9 mouse cellular contexts compared by ENCODE assay signal in the genomic region with DNA sequence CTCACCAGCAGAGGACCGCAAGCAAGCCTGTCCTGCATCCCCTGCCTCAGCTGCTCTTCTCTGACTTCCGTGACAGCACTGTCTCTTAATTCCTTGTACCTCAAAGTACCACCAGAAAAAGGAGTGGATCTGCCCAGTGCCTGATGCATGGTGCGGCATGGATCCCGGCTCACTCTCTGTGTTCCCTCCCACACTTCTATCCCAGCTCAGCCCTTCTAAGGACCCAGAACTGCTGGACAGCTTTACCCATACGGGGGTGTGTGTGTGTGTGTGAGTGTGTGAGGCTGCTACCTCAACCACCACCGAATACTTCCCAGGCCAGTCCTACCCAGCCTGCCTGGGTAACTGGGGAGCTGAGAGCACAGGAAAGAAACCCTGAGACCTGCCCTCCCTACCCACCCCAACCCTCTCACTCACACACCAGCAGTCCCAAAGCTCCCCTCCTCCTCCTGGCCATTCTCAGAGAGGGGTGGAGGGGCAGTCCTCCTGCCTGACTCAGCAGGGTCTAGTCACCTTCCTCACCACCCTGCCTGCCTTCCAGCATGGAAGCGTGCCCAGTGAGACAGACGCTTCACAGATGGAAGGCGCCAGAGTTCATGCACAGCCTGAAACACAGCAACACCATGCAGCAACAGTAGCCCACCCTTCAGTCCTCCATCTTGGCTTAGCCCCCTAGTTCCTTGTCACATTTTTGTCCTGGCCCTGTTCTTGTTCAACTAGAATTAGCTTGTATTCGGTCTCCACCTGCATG. TPM values are rescaled to one million over a fixed set of nuclear protein-coding genes. Genes with fewer than 3 reads are reported as not detected.
DNase-seq lines count a peak whose midpoint lies in the region; ATAC-seq and TF ChIP-seq lines count a peak whose summit lies in the region.
"Had no signal": no experiment of that assay in that cellular context is flagged by ENCODE, and none has a peak within 500 bp of the region (broad histone marks: within the 10 kb centered on the region; RNA-seq: fewer than 3 reads in every experiment).

No protein-coding gene starts in this region.

- TF ChIP-seq CTCF in midbrain, postnatal 0 days (IDR thresholded peaks at IDR 0.05), result no peak
- no peak for TF ChIP-seq CTCF in left cerebral cortex, adult 2 months (IDR thresholded peaks at IDR 0.05)

- H3K4me3 ChIP-seq in midbrain, embryonic 14.5 days (replicated peaks; ENCODE audit: low read depth, low read length), result no peak overlapping the region
- H3K4me3 ChIP-seq in midbrain, postnatal 0 days (ENCODE audit: low read depth, low read length), result no peak overlapping the region
- H3K4me3 ChIP-seq in embryonic facial prominence, embryonic 15.5 days (replicated peaks), result no peak overlapping the region
- H3K4me3 ChIP-seq in liver, embryonic 12.5 days, result no peak overlapping the region
- no peak overlapping the region for H3K4me3 ChIP-seq in left cerebral cortex, adult 2 months

- H3K4me2 ChIP-seq in midbrain, embryonic 14.5 days (ENCODE audit: low read length), result no peak overlapping the region
- no peak overlapping the region for H3K4me2 ChIP-seq in midbrain, postnatal 0 days (ENCODE audit: low read depth, low read length, poor library complexity, severe bottlenecking)
- H3K4me2 ChIP-seq in embryonic facial prominence, embryonic 15.5 days (replicated peaks), result no peak overlapping the region
- no peak overlapping the region for H3K4me2 ChIP-seq in liver, embryonic 12.5 days

- H3K36me3 ChIP-seq in midbrain, embryonic 14.5 days (ENCODE audit: control insufficient read depth, insufficient read depth, low read length), result peaks cover 37% of the 10 kb centered on the region
- peaks cover 22% of the 10 kb centered on the region for H3K36me3 ChIP-seq in midbrain, postnatal 0 days (ENCODE audit: insufficient read depth, low read length)
- H3K36me3 ChIP-seq in embryonic facial prominence, embryonic 15.5 days, result peaks cover 58% of the 10 kb centered on the region
- peaks cover 54% of the 10 kb centered on the region for H3K36me3 ChIP-seq in liver, embryonic 12.5 days

- no peaks in the 10 kb centered on the region for H3K27me3 ChIP-seq in midbrain, embryonic 14.5 days (ENCODE audit: control insufficient read depth, insufficient read depth, low read length)
- no peaks in the 10 kb centered on the region for H3K27me3 ChIP-seq in midbrain, postnatal 0 days (ENCODE audit: insufficient read depth, low read length)
- no peaks in the 10 kb centered on the region for H3K27me3 ChIP-seq in embryonic facial prominence, embryonic 15.5 days
- H3K27me3 ChIP-seq in liver, embryonic 12.5 days (replicated peaks), result no peaks in the 10 kb centered on the region

- H3K9me3 ChIP-seq in midbrain, embryonic 14.5 days (ENCODE audit: control insufficient read depth, low read length), result no peaks in the 10 kb centered on the region
- H3K9me3 ChIP-seq in midbrain, postnatal 0 days (ENCODE audit: low read length), result no peaks in the 10 kb centered on the region
- H3K9me3 ChIP-seq in embryonic facial prominence, embryonic 15.5 days (replicated peaks), result no peaks in the 10 kb centered on the region
- H3K9me3 ChIP-seq in liver, embryonic 12.5 days (replicated peaks), result no peaks in the 10 kb centered on the region
- H3K9me3 ChIP-seq: G1E had no signal

- H3K9ac ChIP-seq in midbrain, embryonic 14.5 days (replicated peaks; ENCODE audit: low read length), result no peak overlapping the region
- H3K9ac ChIP-seq in midbrain, postnatal 0 days (replicated peaks; ENCODE audit: low read length, poor library complexity, severe bottlenecking), result no peak overlapping the region
- no peak overlapping the region for H3K9ac ChIP-seq in embryonic facial prominence, embryonic 15.5 days
- H3K9ac ChIP-seq in liver, embryonic 12.5 days, result no peak overlapping the region

- intact Hi-C loops in left cerebral cortex, adult 2 months (cut with DNase I), result loop anchor here (1.0 kb wide), 1 partner anchor 46 kb away; no protein-coding TSS in a partner anchor

- no peak overlapping the region for H3K27ac ChIP-seq in midbrain, embryonic 14.5 days (replicated peaks; ENCODE audit: low read depth, low read length)
- no peak overlapping the region for H3K27ac ChIP-seq in midbrain, postnatal 0 days (ENCODE audit: low read depth, low read length)
- H3K27ac ChIP-seq in embryonic facial prominence, embryonic 15.5 days (replicated peaks), result no peak overlapping the region
- H3K27ac ChIP-seq in liver, embryonic 12.5 days, result no peak overlapping the region
- H3K27ac ChIP-seq in left cerebral cortex, adult 2 months, result no peak overlapping the region; the same call in 1 of the 2 replicates

- ATAC-seq in midbrain, embryonic 14.5 days (ENCODE audit: low FRiP score, low TSS enrichment), result peak; percentile 24; the same call in 1 of the 2 replicates
- ATAC-seq in midbrain, postnatal 0 days (ENCODE audit: low FRiP score), result no peak
- ATAC-seq in embryonic facial prominence, embryonic 15.5 days (ENCODE audit: insufficient number of reproducible peaks, low FRiP score, low TSS enrichment, low read depth), result peak; percentile 31; the same call in 1 of the 2 replicates
- no peak for ATAC-seq in liver, embryonic 12.5 days

- 91% methylated on average over 10 of the region's 10 CpGs for WGBS in midbrain, embryonic 14.5 days
- WGBS in midbrain, postnatal 0 days, result 88% methylated on average over 10 of the region's 10 CpGs
- WGBS in embryonic facial prominence, embryonic 15.5 days, result 86% methylated on average over 10 of the region's 10 CpGs
- WGBS in liver, embryonic 12.5 days (ENCODE audit: insufficient replicate concordance), result 83% methylated on average over 9 of the region's 10 CpGs

- no peaks in the 10 kb centered on the region for H3K4me1 ChIP-seq in midbrain, embryonic 14.5 days (ENCODE audit: control insufficient read depth, insufficient read depth, low read length)
- no peaks in the 10 kb centered on the region for H3K4me1 ChIP-seq in midbrain, postnatal 0 days (ENCODE audit: insufficient read depth, low read length)
- no peaks in the 10 kb centered on the region for H3K4me1 ChIP-seq in embryonic facial prominence, embryonic 15.5 days
- peaks cover 33% of the 10 kb centered on the region for H3K4me1 ChIP-seq in liver, embryonic 12.5 days

- peak; percentile 90 for DNase-seq in heart, adult 11 months
- DNase-seq in heart, adult 9 months (ENCODE audit: low spot score in 2 of 2), result no peak
- no peak for DNase-seq in midbrain, embryonic 14.5 days
- no peak for DNase-seq in midbrain, postnatal 0 days (ENCODE audit: low spot score)
- peak; percentile 57 to 72 for DNase-seq in kidney, postnatal 25 days
- DNase-seq in left cerebral cortex, adult 2 months (ENCODE audit: extremely low spot score in 1 of 2, low spot score in 2 of 2), result no peak

RNA-seq across cellular contexts. Expression of a gene that starts 16.7 kb away (rescaled TPM):
- 205 and 220 TPM in 2 replicates for polyA plus RNA-seq in midbrain, embryonic 14.5 days (2014; fragmentation: Nextera tagmentation; extraction: Ambion mirVana)
- 149 and 190 TPM in 2 replicates for total RNA-seq in midbrain, postnatal 0 days (2014; rRNA removed)
- polyA plus RNA-seq in midbrain, postnatal 0 days (2015; fragmentation: Nextera tagmentation; extraction: Ambion mirVana), result 236 TPM in 2 replicates
- 185 and 193 TPM in 2 replicates for polyA plus RNA-seq in embryonic facial prominence, embryonic 15.5 days (2015; fragmentation: Nextera tagmentation; extraction: Ambion mirVana)
- polyA plus RNA-seq in liver, embryonic 12.5 days (2016; fragmentation: Nextera tagmentation; extraction: Ambion mirVana), result 219 and 232 TPM in 2 replicates
- 100 to 1,000 TPM; 181 to 182 TPM for total RNA-seq in left cerebral cortex, adult 2 months (2021)

RNA-seq across cellular contexts. Expression of a gene that starts 41.9 kb away (rescaled TPM):
- polyA plus RNA-seq in midbrain, embryonic 14.5 days (2014; fragmentation: Nextera tagmentation; extraction: Ambion mirVana), result 25.5 and 28.1 TPM in 2 replicates
- 16.2 and 22.1 TPM in 2 replicates for total RNA-seq in midbrain, postnatal 0 days (2014; rRNA removed)
- polyA plus RNA-seq in midbrain, postnatal 0 days (2015; fragmentation: Nextera tagmentation; extraction: Ambion mirVana), result 26.7 and 32.7 TPM in 2 replicates
- 23.1 and 23.7 TPM in 2 replicates for polyA plus RNA-seq in embryonic facial prominence, embryonic 15.5 days (2015; fragmentation: Nextera tagmentation; extraction: Ambion mirVana)
- 22.5 and 24.6 TPM in 2 replicates for polyA plus RNA-seq in liver, embryonic 12.5 days (2016; fragmentation: Nextera tagmentation; extraction: Ambion mirVana)
- total RNA-seq in left cerebral cortex, adult 2 months (2021), result 10 to 100 TPM; 13.9 to 14.8 TPM

Comparison
In these comparisons a context has a peak if more than half of its experiments do, and no peak if none do; other contexts are left out.
1. DNase-seq: peak in heart, adult 11 months (single experiment) and kidney, postnatal 25 days (2 of 2); none in heart, adult 9 months (0 of 2), midbrain, embryonic 14.5 days (single experiment), midbrain, postnatal 0 days (single experiment) and left cerebral cortex, adult 2 months (0 of 2).
2. ATAC-seq: peak in midbrain, embryonic 14.5 days (single experiment) and embryonic facial prominence, embryonic 15.5 days (single experiment); none in midbrain, postnatal 0 days (single experiment) and liver, embryonic 12.5 days (single experiment).